Mouse (Mus musculus) kidney, postnatal 25 days (tissue): Measurements from ENCODE around the gene Usp19.

Experiments used
- DNase-seq, 2 experiments: peaks; one replicate each; pipeline ENCODE4 v3.0.0; 2021; ENCODE audit warnings: mixed read lengths in 2 of 2

Usp19 gene

GRCm38 (mm10) chr9:108469845-108470244 is 20.6 kb upstream of the Usp19 start:
- peak in 1 of 2 experiments; percentile 21 for DNase-seq

GRCm38 (mm10) chr9:108474528-108474927 is 15.9 kb upstream of the Usp19 start:
- no peak for DNase-seq

GRCm38 (mm10) chr9:108478638-108479156 is 11.7 kb upstream of the Usp19 start:
- peak; percentile 87 to 91 for DNase-seq

- peak in 1 of 2 experiments; percentile 32 for DNase-seq
These were observed 11.2 kb upstream of the Usp19 start for GRCm38 (mm10) chr9:108479241-108479640.

GRCm38 (mm10) chr9:108479721-108480351 is 10.6 kb upstream of the Usp19 start, which contains the start of gene Lamb2:
Lamb2 (plus strand) TSS chr9:108479736.
- peak; percentile 43 to 54 for DNase-seq

GRCm38 (mm10) chr9:108480813-108481519 is 9.4 kb upstream of the Usp19 start:
- DNase-seq: peak in 1 of 2 experiments; percentile 34

- peak in 1 of 2 experiments; percentile 33 for DNase-seq
These were observed 8.7 kb upstream of the Usp19 start for GRCm38 (mm10) chr9:108481520-108482210.

- DNase-seq: peak in 1 of 2 experiments; percentile 31
These were observed 7.2 kb upstream of the Usp19 start for GRCm38 (mm10) chr9:108483051-108483790.

- DNase-seq: peak in 1 of 2 experiments; percentile 34
These were observed 6.4 kb upstream of the Usp19 start for GRCm38 (mm10) chr9:108484021-108484420.

- peak in 1 of 2 experiments; percentile 31 for DNase-seq
These were observed 5.0 kb upstream of the Usp19 start for GRCm38 (mm10) chr9:108485301-108485875.

GRCm38 (mm10) chr9:108486973-108487530 is 3.4 kb upstream of the Usp19 start:
- peak in 1 of 2 experiments; percentile 38 for DNase-seq

GRCm38 (mm10) chr9:108488403-108488802 is 2.0 kb upstream of the Usp19 start:
- peak in 1 of 2 experiments; percentile 43 for DNase-seq

GRCm38 (mm10) chr9:108489215-108489614 is 1.2 kb upstream of the Usp19 start:
- peak in 1 of 2 experiments; percentile 45 for DNase-seq

GRCm38 (mm10) chr9:108489702-108490558 is 472 bp upstream of the Usp19 start:
- peak in 1 of 2 experiments; percentile 41 for DNase-seq

GRCm38 (mm10) chr9:108491286-108491580 is 831 bp downstream of the Usp19 start:
- DNase-seq: no peak

GRCm38 (mm10) chr9:108492043-108492750 is 1.8 kb downstream of the Usp19 start:
- DNase-seq: peak; percentile 60 to 69

- DNase-seq: no peak
These were observed 2.8 kb downstream of the Usp19 start for GRCm38 (mm10) chr9:108493246-108493645.

- peak in 1 of 2 experiments; percentile 36 for DNase-seq
These were observed 3.9 kb downstream of the Usp19 start for GRCm38 (mm10) chr9:108494146-108494825.

- no peak for DNase-seq
These were observed 4.5 kb downstream of the Usp19 start for GRCm38 (mm10) chr9:108494905-108495304.

- peak in 1 of 2 experiments; percentile 28 for DNase-seq
These were observed 8.8 kb downstream of the Usp19 start for GRCm38 (mm10) chr9:108499231-108499630.
